Mouse (Mus musculus): ENCODE data around the gene Abcc5.
"Not testable (repeated sequence)": the region's sequence is repeated elsewhere in the genome, so short reads cannot be mapped to it uniquely, and the experiment has no call there.

Gene Abcc5

DNA sequence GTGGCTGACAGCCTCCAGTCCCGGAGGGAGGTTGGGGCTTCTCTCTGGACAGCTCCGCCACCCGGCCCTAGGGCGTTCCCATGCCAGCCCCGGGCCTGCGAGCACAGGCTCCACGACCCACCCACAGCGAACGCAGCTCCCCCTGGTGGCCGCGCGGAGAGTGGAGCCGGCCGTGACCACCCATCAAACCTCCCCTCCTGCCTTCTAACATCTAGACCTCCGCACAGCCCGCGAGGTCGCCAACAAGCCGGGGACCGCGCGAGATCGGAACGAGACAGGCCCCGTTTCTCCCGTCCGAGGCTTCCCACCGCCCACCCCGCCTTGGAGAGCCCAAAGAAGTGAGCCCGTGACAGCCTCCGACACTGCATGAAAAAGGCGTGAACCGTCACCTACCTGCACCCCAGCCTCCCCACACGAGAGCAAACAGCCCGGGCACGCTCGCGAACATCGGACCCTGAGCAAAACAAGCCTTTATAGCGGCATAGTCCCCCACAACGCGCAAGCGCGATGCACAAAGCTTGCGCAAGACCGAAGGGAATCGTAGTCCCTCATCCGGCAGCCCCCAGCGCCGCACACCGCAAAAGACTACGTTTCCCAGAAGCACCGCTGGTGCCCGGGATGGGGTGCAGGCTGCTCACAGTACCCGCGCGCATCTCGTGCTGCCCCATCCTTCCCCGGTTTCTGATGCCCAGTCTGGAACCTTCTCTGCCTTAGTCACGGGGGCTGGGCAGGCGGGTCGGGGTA, at the start of gene Abcc5:
TSS of gene Abcc5 (minus strand) at position 540 of the 744 bp plus-strand sequence.
- DNase-seq = peak; percentile 93

DNA sequence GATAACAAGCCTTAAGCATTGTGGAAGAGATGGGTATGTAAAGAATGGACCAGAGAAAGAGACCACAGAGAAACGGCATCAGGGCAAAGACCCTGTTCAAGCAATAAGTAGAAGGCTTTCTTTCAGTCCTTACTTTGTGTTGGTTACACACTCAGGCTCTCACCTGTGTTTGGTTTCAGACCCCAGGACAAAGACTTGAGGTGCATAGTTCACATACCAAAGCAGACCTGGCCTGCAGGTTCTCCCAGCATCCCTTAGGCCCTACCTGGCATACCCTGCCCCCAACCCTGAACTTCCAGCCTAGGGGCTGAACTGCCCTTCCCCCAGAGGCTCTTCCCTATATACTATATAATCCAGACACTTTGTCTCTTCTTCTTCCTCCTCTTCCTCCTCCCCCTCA, 49.1 kb upstream of the Abcc5 start:
- DNase-seq = no peak

GRCm38 (mm10) chr16:20474786-20475185, 48.6 kb upstream of the Abcc5 start:
- DNase-seq = no peak

DNA sequence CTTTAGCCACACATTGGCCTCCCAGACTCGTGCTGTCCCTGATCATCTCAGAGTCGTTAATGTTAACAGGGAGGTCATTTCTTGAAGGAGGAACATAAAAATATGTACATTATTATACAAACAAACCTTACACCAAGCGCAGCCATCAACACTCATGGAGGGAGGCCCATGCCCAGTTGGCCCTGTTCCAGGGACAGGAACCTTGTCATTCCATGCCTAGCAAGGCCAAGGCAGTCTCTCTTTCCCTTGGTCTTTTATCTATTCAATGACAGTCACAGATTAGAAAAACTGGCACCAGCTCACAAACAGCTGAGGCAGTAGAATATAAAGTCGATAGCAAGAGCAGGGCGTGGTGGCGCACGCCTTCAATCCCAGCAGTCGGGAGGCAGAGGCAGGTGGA, 48.0 kb upstream of the Abcc5 start:
- DNase-seq = no peak

DNA sequence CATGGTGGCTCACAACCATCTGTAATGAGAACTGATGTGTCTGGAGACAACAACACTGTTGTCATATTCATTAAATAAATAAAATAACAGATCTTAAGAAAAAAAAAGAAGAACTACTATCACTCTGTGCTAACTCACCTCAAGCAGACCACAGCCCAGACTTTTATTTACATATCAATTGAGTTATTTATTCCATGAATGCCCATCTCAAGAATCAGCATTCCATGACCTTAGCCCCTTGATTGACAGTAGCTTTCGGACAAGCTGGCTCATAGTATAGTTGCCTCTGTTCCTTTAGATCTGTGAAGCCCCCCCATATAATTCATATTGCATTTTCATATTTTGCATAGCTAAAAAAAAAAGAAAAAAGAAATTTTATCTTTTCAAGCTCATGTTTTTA, 47.6 kb upstream of the Abcc5 start:
- DNase-seq = no peak

- DNase-seq = no peak
Observed at GRCm38 (mm10) chr16:20471686-20472085, 45.5 kb upstream of the Abcc5 start.

- no peak for DNase-seq
Observed at GRCm38 (mm10) chr16:20470981-20471380, 44.8 kb upstream of the Abcc5 start.

GRCm38 (mm10) chr16:20464725-20465124, 38.5 kb upstream of the Abcc5 start:
- DNase-seq = no peak

DNA sequence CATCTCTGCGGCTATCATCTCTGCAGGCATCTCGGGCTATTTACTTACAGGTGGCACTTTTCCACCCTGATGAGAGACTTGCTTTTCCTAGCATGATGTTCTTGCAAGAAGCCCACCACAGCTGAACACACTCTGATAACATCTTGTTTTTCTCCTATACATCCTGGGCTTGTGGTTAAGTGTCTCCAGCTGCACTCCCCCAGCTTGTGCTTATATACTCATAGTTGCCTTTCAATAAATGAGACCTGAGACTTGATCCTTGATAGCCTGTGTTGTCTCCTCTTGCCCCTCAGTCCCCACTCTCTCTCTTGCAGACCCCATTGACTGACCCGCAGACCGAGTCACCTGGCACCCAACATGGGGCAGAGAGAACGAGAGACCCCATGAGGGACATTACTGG, 32.5 kb upstream of the Abcc5 start:
- not testable (repeated sequence) for DNase-seq

- no peak for DNase-seq
Observed at GRCm38 (mm10) chr16:20456106-20456505, 29.9 kb upstream of the Abcc5 start.

DNA sequence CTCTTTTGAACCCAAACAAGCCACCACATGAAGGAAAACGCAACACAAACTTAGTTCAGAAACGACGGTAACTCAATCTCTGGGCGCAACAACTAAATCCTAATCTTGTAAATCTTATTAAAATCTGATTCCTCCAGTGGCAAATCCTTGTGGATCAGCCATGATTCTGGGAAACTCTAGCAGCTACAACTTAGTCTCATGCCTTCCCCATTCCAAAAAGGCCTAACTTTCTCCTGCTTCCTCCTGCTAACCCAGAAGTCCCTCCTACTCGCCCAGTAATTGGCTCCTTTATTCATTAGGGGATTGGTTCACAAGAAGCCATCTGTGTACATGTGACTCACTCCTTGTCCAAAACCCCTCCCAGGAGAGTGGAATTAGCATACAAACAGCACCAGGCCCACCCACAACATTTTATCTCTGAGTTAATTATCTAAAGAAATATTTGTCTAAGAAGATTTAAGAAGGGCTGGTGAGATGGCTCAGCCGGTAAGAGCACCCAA, 28.0 kb upstream of the Abcc5 start:
- DNase-seq = no peak

DNA sequence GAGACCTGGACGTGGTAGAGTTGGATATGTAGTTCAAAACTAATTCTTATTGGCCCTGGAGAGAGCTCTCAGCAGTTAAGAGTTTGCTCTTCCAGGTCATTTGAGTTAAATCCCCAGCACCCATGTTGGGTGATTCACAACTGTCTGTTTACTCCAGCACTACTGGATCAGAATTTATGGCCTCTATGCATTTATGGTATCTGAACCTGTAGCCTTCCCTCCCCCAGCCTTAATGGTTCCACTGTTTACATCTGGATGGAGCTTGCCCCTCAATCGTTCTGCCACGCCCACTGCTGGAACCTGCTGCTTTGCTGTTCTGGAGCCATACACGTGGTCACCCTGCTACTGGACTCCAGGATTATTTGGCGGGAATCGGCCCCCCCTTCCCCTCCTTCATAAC, 25.6 kb upstream of the Abcc5 start:
- no peak for DNase-seq

- no peak for DNase-seq
Observed at GRCm38 (mm10) chr16:20445871-20446270, 19.7 kb upstream of the Abcc5 start.

- DNase-seq = no peak
Observed at GRCm38 (mm10) chr16:20444831-20445388, 18.7 kb upstream of the Abcc5 start.

DNA sequence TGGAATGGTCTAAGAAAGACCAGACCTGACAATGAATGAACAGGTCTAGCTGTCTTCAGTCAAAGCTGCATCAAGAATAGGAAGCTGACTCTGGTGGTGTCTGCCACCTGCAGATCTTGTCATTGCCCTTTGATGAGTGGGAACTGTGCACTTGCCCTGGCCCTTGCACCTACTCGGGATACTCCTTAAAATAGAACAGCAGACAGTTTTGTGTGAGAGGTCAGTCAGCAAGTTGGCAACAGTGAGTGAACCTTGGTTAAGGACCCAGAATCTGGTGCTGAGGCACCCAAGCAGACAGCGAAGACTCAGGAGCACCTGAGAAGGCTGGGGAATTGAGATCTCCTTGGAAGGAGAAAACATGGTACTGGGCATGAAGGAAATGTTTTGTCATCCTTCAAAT, 16.7 kb upstream of the Abcc5 start:
- DNase-seq = no peak

- DNase-seq = no peak
Observed at GRCm38 (mm10) chr16:20438673-20439415, 12.7 kb upstream of the Abcc5 start.

DNA sequence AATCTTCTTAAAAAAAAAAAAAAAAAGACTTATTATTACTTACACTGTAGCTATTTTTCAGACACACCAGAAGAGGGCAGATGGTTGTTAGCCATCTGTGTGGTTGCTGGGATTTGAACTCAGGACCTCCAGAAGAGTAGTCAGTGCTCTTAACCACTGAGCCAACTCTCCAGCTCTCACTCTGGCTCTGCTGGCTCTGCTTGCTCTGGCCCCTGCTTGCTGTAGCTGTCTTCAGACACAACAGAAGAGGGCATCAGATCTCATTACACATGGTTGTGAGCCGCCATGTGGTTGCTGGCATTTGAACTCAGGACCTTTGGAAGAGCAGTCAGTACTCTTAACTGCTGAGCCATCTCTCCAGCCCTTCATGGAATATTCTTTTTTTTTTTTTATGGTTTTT, 11.9 kb upstream of the Abcc5 start:
- not testable (repeated sequence) for DNase-seq

DNA sequence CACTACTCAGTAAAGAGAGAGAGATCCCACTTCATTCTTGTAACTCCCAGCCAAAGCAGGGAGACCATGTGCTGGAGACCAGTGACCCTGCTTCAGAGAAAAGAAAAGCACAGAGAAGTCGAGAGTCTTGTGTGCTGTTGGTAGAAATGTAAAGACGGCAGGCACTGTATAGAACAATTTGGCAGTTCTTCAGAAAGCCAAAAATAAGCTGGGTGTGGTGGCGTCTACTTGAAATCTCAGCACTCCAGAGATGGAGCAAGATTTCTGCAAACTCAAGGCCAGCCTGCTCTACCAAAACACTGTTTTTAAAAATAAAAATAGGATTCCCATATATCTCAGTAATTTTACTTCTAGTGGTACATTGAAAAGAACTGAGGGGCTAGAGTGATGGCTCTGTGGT, 10.1 kb upstream of the Abcc5 start:
- DNase-seq = no peak

- no peak for DNase-seq
Observed at GRCm38 (mm10) chr16:20429328-20429727, 3.1 kb upstream of the Abcc5 start.

GRCm38 (mm10) chr16:20427566-20427965, 1.4 kb upstream of the Abcc5 start:
- DNase-seq = no peak

- DNase-seq = peak; percentile 29
Observed at GRCm38 (mm10) chr16:20424719-20425650, 1.2 kb downstream of the Abcc5 start.

DNA sequence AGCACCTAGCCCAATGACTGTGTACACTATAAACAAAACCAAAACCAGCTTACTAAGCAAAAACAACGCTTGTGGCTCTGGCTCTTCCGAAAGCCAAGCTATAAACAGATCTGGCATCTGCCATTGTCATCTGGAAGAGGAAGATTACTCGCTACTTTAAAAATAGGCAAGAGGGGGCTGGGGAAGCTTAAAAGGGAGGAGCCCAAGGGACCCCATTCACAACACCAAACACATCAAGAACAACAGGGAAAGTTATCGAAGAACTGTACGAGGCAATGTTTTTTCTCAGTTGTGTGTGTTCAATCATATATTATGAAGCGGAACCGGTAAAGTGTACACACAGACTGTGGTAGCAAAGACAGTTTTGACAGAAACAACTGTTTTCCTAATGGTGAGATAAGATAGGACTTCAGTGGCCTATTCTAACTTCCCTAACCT, 1.9 kb downstream of the Abcc5 start:
- no peak for DNase-seq
